ENCODE assay signal across 19 mouse cellular contexts in genomic region chr17:12104245-12104644, GRCm38 (mm10). TPM values are rescaled to one million over a fixed set of nuclear protein-coding genes. Genes with fewer than 3 reads are reported as not detected.
DNase-seq lines count a peak whose midpoint lies in the region; ATAC-seq and TF ChIP-seq lines count a peak whose summit lies in the region.
"Had no signal": no experiment of that assay in that cellular context is flagged by ENCODE, and none has a peak within 500 bp of the region (broad histone marks: within the 10 kb centered on the region; RNA-seq: fewer than 3 reads in every experiment).

No protein-coding gene starts in this region.

- H3K27me3 ChIP-seq in G1E (ENCODE audit: insufficient read depth, low read length) = peaks cover 2% of the 10 kb centered on the region
- H3K27me3 ChIP-seq in liver, embryonic 13.5 days = no peaks in the 10 kb centered on the region
- no peaks in the 10 kb centered on the region for H3K27me3 ChIP-seq in kidney, adult 2 months (replicated peaks; ENCODE audit: control insufficient read depth, insufficient read depth, low read length)
- H3K27me3 ChIP-seq: CH12.LX; embryonic facial prominence, embryonic 13.5 days; hindbrain, embryonic 13.5 days had no signal

- no peak overlapping the region for H3K4me3 ChIP-seq in G1E (ENCODE audit: low read depth, low read length)
- no peak overlapping the region for H3K4me3 ChIP-seq in liver, embryonic 13.5 days (replicated peaks)
- no peak overlapping the region for H3K4me3 ChIP-seq in kidney, adult 2 months (ENCODE audit: insufficient read depth, low read depth, low read length)
- H3K4me3 ChIP-seq: embryonic facial prominence, embryonic 13.5 days; forebrain, embryonic 10.5 days; heart, embryonic 13.5 days; hindbrain, embryonic 13.5 days had no signal

- WGBS in liver, embryonic 13.5 days (ENCODE audit: insufficient replicate concordance) = 34% methylated on average over 7 of the region's 7 CpGs
- WGBS in kidney, adult 2 months = 80% methylated on average over 7 of the region's 7 CpGs

- no peak for TF ChIP-seq CTCF in G1E (IDR thresholded peaks at IDR 0.05; ENCODE audit: low read depth, low read length)
- no peak for TF ChIP-seq CTCF in kidney, adult 2 months (conservative IDR thresholded peaks at IDR 0.05; ENCODE audit: insufficient read depth, insufficient read length, low read depth, low read length)

- DNase-seq in G1E (ENCODE audit: low spot score) = no peak
- peak; percentile 35 for DNase-seq in liver, embryonic 13.5 days
- no peak for DNase-seq in kidney, adult 2 months
- no peak for DNase-seq in lung, postnatal 10 days
- DNase-seq: cerebellum, adult 11 months; cerebellum, adult 8-10 months; cerebellum, postnatal 36 days; gastrocnemius, postnatal 36 days; heart, adult 11 months; heart, postnatal 4 days had no signal

- no peak for TF ChIP-seq POLR2A in kidney, adult 2 months (IDR thresholded peaks at IDR 0.05; ENCODE audit: low read depth, low read length)

- peak overlapping the region; percentile 38 for H3K4me2 ChIP-seq in liver, embryonic 13.5 days
- H3K4me2 ChIP-seq: embryonic facial prominence, embryonic 13.5 days; heart, embryonic 13.5 days; hindbrain, embryonic 13.5 days had no signal

- H3K9ac ChIP-seq in liver, embryonic 13.5 days = peak overlapping the region; percentile 55
- H3K9ac ChIP-seq: embryonic facial prominence, embryonic 13.5 days; heart, embryonic 13.5 days; hindbrain, embryonic 13.5 days had no signal

- peak; percentile 15; the same call in 1 of the 2 replicates for ATAC-seq in G1E (ENCODE audit: extremely low read depth, insufficient number of reproducible peaks, low FRiP score, poor library complexity, severe bottlenecking)
- ATAC-seq in erythroblast, adult 5-6 weeks (replicated peaks; ENCODE audit: low FRiP score, poor library complexity, severe bottlenecking) = peak; percentile 54
- peak; percentile 82 for ATAC-seq in liver, embryonic 13.5 days (ENCODE audit: low read depth)
- ATAC-seq in megakaryocyte-erythroid progenitor cell, adult 5-6 weeks (replicated peaks; ENCODE audit: low FRiP score, low TSS enrichment, poor library complexity, severe bottlenecking) = 0 out of 2 replicates have a peak, but pooled peaks have one; percentile 42
- ATAC-seq: forebrain, embryonic 14.5 days; hindbrain, postnatal 0 days had no signal

- H3K4me1 ChIP-seq in G1E (ENCODE audit: insufficient read depth, low read depth, low read length) = peaks cover 14% of the 10 kb centered on the region
- peaks cover 20% of the 10 kb centered on the region for H3K4me1 ChIP-seq in liver, embryonic 13.5 days (replicated peaks)
- no peaks in the 10 kb centered on the region for H3K4me1 ChIP-seq in kidney, adult 2 months (ENCODE audit: control insufficient read depth, insufficient read depth, low read length)
- H3K4me1 ChIP-seq: embryonic facial prominence, embryonic 13.5 days; forebrain, embryonic 10.5 days; heart, embryonic 13.5 days; hindbrain, embryonic 13.5 days had no signal

- H3K36me3 ChIP-seq in G1E (replicated peaks) = no peaks in the 10 kb centered on the region
- no peaks in the 10 kb centered on the region for H3K36me3 ChIP-seq in liver, embryonic 13.5 days
- H3K36me3 ChIP-seq in kidney, adult 2 months (ENCODE audit: control insufficient read depth, insufficient read depth, low read length) = no peaks in the 10 kb centered on the region
- H3K36me3 ChIP-seq: embryonic facial prominence, embryonic 13.5 days; forebrain, embryonic 10.5 days; heart, embryonic 13.5 days; hindbrain, embryonic 13.5 days had no signal

- peak overlapping the region; percentile 75 for H3K27ac ChIP-seq in liver, embryonic 13.5 days
- no peak overlapping the region for H3K27ac ChIP-seq in kidney, adult 2 months (ENCODE audit: insufficient read depth, low read depth, low read length)
- H3K27ac ChIP-seq: embryonic facial prominence, embryonic 13.5 days; forebrain, embryonic 10.5 days; heart, embryonic 13.5 days; hindbrain, embryonic 13.5 days; hindbrain, postnatal 0 days had no signal

- H3K9me3 ChIP-seq in G1E (replicated peaks) = peaks cover 6% of the 10 kb centered on the region; the same call in 1 of the 2 replicates
- H3K9me3 ChIP-seq in liver, embryonic 13.5 days (replicated peaks) = no peaks in the 10 kb centered on the region; the same call in 1 of the 2 replicates
- H3K9me3 ChIP-seq: embryonic facial prominence, embryonic 13.5 days had no signal

RNA-seq across cellular contexts. Expression of gene Agpat4, which starts 14.3 kb away (rescaled TPM):
- total RNA-seq in G1E (2014; fragmentation: Nextera tagmentation) = 14.0 and 15.9 TPM in 2 replicates
- total RNA-seq in G1E (2017) = 10.8 and 11.0 TPM in 2 replicates
- 6.0 and 7.5 TPM in 2 replicates for polyA plus RNA-seq in G1E (2012)
- total RNA-seq in erythroblast, adult 5-6 weeks (2015; ENCODE audit: low replicate concordance) = 73.6 and 79.0 TPM in 2 replicates
- total RNA-seq in erythroblast, adult 5-6 weeks (2017; ENCODE audit: low replicate concordance) = 99.3 and 133 TPM in 2 replicates
- 27.3 and 28.7 TPM in 2 replicates for polyA plus RNA-seq in liver, embryonic 13.5 days (2015; fragmentation: Nextera tagmentation; extraction: Ambion mirVana)
- 9.0 and 12.7 TPM in 2 replicates for total RNA-seq in megakaryocyte-erythroid progenitor cell, adult 5-6 weeks (2014; fragmentation: Nextera tagmentation)
- 4.3 and 6.8 TPM in 2 replicates for total RNA-seq in megakaryocyte-erythroid progenitor cell, adult 5-6 weeks (2017)
- 7.1 and 7.4 TPM in 2 replicates for polyA plus RNA-seq in kidney, adult 2 months (2012; rRNA removed)

Comparison
In these comparisons a context has a peak if more than half of its experiments do, and no peak if none do; other contexts are left out.
1. ATAC-seq: peak in every context shown above with its lines; median percentile 82 in liver, embryonic 13.5 days; 54 in erythroblast, adult 5-6 weeks; 42 in megakaryocyte-erythroid progenitor cell, adult 5-6 weeks; 15 in G1E.
2. RNA of gene Agpat4, which starts 14.3 kb away (total RNA-seq): 73.6 to 133 TPM in erythroblast, adult 5-6 weeks; 10.8 to 15.9 TPM in G1E and 4.3 to 12.7 TPM in megakaryocyte-erythroid progenitor cell, adult 5-6 weeks; every median in the first group is over 4 times any median in the second.